Mouse (Mus musculus): ENCODE measurements around the gene Sag. TPM values are rescaled to one million over a fixed set of nuclear protein-coding genes. Genes with fewer than 3 reads are reported as not detected.
"Not testable (repeated sequence)": the region's sequence is repeated elsewhere in the genome, so short reads cannot be mapped to it uniquely, and the experiment has no call there.

Sag gene
- polyA plus RNA-seq, 1 experiment from 2014 or later = 2.7 TPM

- not testable (repeated sequence) for H3K27ac ChIP-seq (ENCODE audit: low read depth, low read length); DNase-seq (ENCODE audit: low spot score); H3K4me3 ChIP-seq (ENCODE audit: low read depth, low read length); ATAC-seq (replicated peaks; ENCODE audit: low FRiP score); H3K36me3 ChIP-seq (ENCODE audit: control insufficient read depth, insufficient read depth, low read length); H3K9me3 ChIP-seq (ENCODE audit: control insufficient read depth, low read length); H3K27me3 ChIP-seq (ENCODE audit: control insufficient read depth, insufficient read depth, low read length); H3K9ac ChIP-seq (ENCODE audit: low read length); H3K4me1 ChIP-seq (replicated peaks; ENCODE audit: control insufficient read depth, insufficient read depth, low read length); H3K4me2 ChIP-seq (ENCODE audit: low read depth, low read length, severe bottlenecking)
- WGBS = 81% methylated on average over 1 of the region's 1 CpGs
Observed at GRCm38 (mm10) chr1:87827476-87827875, 24.0 kb downstream of the Sag start.

DNA sequence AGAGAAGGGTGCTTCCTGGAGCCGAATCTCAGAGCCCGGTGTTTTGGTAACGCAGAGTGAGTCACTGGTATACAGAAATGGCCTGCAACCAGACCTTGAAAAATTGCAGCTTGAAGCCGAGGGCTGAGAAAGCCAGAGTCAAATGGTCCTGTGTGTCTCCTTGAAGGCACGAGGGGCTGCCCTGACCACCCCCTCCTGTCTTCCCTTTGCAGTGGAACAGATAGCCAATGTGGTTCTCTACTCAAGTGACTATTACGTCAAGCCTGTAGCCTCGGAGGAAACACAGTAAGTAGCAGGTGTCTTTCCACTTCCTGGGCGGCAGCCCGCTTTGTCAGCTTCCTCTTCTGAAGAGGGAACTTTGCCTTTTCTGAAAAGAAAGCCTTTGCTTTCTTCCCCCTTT lies 24.7 kb downstream of the Sag start:
- DNase-seq (ENCODE audit: low spot score) = no peak
- no peak overlapping the region for H3K27ac ChIP-seq (ENCODE audit: low read depth, low read length)
- no peaks in the 10 kb centered on the region for H3K27me3 ChIP-seq (ENCODE audit: control insufficient read depth, insufficient read depth, low read length)
- no peaks in the 10 kb centered on the region for H3K36me3 ChIP-seq (ENCODE audit: control insufficient read depth, insufficient read depth, low read length)
- WGBS = 79% methylated on average over 9 of the region's 9 CpGs
- H3K9ac ChIP-seq (ENCODE audit: low read length) = no peak overlapping the region
- no peak overlapping the region for H3K4me2 ChIP-seq (ENCODE audit: low read depth, low read length, severe bottlenecking)
- no peak for ATAC-seq (replicated peaks; ENCODE audit: low FRiP score)
- no peaks in the 10 kb centered on the region for H3K4me1 ChIP-seq (replicated peaks; ENCODE audit: control insufficient read depth, insufficient read depth, low read length)
- H3K4me3 ChIP-seq (ENCODE audit: low read depth, low read length) = no peak overlapping the region
- H3K9me3 ChIP-seq (ENCODE audit: control insufficient read depth, low read length) = no peaks in the 10 kb centered on the region

DNA sequence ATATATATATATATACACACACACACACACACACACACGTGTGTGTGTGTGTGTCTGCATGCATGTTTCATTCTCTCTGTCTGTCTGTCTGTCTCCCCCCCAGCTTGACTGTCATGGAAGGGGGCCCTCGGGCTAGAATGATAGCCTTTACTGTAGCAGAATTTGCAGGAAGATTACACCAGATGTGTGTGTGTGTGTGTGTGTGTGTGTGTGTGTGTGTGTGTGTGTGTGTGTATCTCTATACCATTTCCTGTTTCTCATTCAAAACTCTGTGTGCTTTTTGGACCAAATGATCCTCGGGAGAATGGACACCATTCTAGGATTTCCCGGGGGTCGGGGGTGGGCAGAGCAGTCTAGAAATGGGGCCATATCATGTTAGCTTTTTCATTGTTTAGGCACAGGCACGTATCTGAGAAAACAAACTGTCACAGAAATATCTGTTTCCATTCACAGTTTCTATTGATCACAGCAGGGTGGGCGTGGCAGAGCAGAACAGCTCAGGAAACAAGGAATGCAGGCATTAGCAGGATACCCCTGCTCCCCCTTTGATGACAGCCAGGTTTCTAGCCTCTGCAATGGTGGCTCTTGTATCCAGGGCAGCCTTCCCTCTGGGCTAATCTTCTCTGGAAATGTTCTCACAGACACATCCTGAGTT lies 25.6 kb downstream of the Sag start:
- WGBS = 56% methylated on average over 7 of the region's 7 CpGs
- no peaks in the 10 kb centered on the region for H3K27me3 ChIP-seq (ENCODE audit: control insufficient read depth, insufficient read depth, low read length)
- H3K4me2 ChIP-seq (ENCODE audit: low read depth, low read length, severe bottlenecking) = no peak overlapping the region
- no peak for ATAC-seq (replicated peaks; ENCODE audit: low FRiP score)
- no peaks in the 10 kb centered on the region for H3K36me3 ChIP-seq (ENCODE audit: control insufficient read depth, insufficient read depth, low read length)
- H3K4me3 ChIP-seq (ENCODE audit: low read depth, low read length) = no peak overlapping the region
- no peaks in the 10 kb centered on the region for H3K9me3 ChIP-seq (ENCODE audit: control insufficient read depth, low read length)
- no peak for DNase-seq (ENCODE audit: low spot score)
- no peak overlapping the region for H3K9ac ChIP-seq (ENCODE audit: low read length)
- H3K4me1 ChIP-seq (replicated peaks; ENCODE audit: control insufficient read depth, insufficient read depth, low read length) = no peaks in the 10 kb centered on the region
- H3K27ac ChIP-seq (ENCODE audit: low read depth, low read length) = no peak overlapping the region

DNA sequence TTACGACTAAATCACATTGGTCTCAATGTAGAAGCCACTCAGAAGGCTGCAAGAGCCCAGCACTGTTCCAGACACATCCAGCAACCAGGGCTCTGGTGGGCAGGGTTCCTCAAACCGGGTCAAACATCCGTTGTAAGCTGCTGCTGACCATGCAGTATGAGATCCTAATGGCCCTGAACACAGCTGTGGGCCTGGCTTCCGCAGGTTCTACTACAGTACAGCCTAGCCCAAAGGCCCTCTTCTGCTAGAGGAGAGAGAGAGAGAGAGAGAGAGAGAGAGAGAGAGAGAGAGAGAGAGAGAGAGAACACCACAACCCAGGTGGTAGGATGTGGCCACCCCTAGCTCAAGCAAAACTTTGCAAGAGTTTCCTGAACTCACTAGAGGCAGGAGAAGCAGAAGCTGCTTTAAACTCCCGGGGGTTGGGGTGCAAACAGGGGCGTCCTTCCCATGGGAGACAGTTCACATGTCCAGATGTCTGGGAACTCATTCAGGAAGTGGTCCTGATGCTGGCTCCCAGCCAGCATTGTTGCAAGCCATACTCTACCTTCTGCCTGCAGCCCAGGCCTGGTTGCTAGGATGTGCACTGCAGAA lies 26.2 kb downstream of the Sag start:
- Histone ChIP-seq H3K9me3 (ENCODE audit: control insufficient read depth, low read length) (no peaks in the 10 kb centered on the region), H3K36me3 (ENCODE audit: control insufficient read depth, insufficient read depth, low read length) (no peaks in the 10 kb centered on the region), H3K4me1 (replicated peaks; ENCODE audit: control insufficient read depth, insufficient read depth, low read length) (no peaks in the 10 kb centered on the region), H3K27ac (ENCODE audit: low read depth, low read length) (no peak overlapping the region), H3K9ac (ENCODE audit: low read length) (no peak overlapping the region), H3K27me3 (ENCODE audit: control insufficient read depth, insufficient read depth, low read length) (no peaks in the 10 kb centered on the region), H3K4me3 (ENCODE audit: low read depth, low read length) (no peak overlapping the region), H3K4me2 (ENCODE audit: low read depth, low read length, severe bottlenecking) (no peak overlapping the region)
- ATAC-seq (replicated peaks; ENCODE audit: low FRiP score) = no peak
- DNase-seq (ENCODE audit: low spot score) = no peak
- 74% methylated on average over 6 of the region's 6 CpGs for WGBS

GRCm38 (mm10) chr1:87836453-87836852 lies 33.0 kb downstream of the Sag start:
- Histone ChIP-seq H3K9me3 (ENCODE audit: control insufficient read depth, low read length) (no peaks in the 10 kb centered on the region), H3K4me3 (ENCODE audit: low read depth, low read length) (no peak overlapping the region), H3K27me3 (ENCODE audit: control insufficient read depth, insufficient read depth, low read length) (no peaks in the 10 kb centered on the region), H3K4me2 (ENCODE audit: low read depth, low read length, severe bottlenecking) (no peak overlapping the region), H3K4me1 (replicated peaks; ENCODE audit: control insufficient read depth, insufficient read depth, low read length) (no peaks in the 10 kb centered on the region), H3K27ac (ENCODE audit: low read depth, low read length) (no peak overlapping the region), H3K9ac (ENCODE audit: low read length) (no peak overlapping the region), H3K36me3 (ENCODE audit: control insufficient read depth, insufficient read depth, low read length) (no peaks in the 10 kb centered on the region)
- WGBS = 73% methylated on average over 1 of the region's 1 CpGs
- DNase-seq (ENCODE audit: low spot score) (no peak), ATAC-seq (replicated peaks; ENCODE audit: low FRiP score) (no peak)

GRCm38 (mm10) chr1:87837018-87837417 lies 33.5 kb downstream of the Sag start:
- DNase-seq (ENCODE audit: low spot score) (no peak), ATAC-seq (replicated peaks; ENCODE audit: low FRiP score) (no peak)
- Histone ChIP-seq H3K27me3 (ENCODE audit: control insufficient read depth, insufficient read depth, low read length) (no peaks in the 10 kb centered on the region), H3K4me3 (ENCODE audit: low read depth, low read length) (no peak overlapping the region), H3K9ac (ENCODE audit: low read length) (no peak overlapping the region), H3K4me2 (ENCODE audit: low read depth, low read length, severe bottlenecking) (no peak overlapping the region), H3K9me3 (ENCODE audit: control insufficient read depth, low read length) (no peaks in the 10 kb centered on the region), H3K4me1 (replicated peaks; ENCODE audit: control insufficient read depth, insufficient read depth, low read length) (no peaks in the 10 kb centered on the region), H3K36me3 (ENCODE audit: control insufficient read depth, insufficient read depth, low read length) (no peaks in the 10 kb centered on the region), H3K27ac (ENCODE audit: low read depth, low read length) (no peak overlapping the region)
- 45% methylated on average over 5 of the region's 5 CpGs for WGBS

GRCm38 (mm10) chr1:87840411-87841208 lies 37.1 kb downstream of the Sag start:
- 88% methylated on average over 11 of the region's 11 CpGs for WGBS
- DNase-seq (ENCODE audit: low spot score) = no peak
- Histone ChIP-seq H3K36me3 (ENCODE audit: control insufficient read depth, insufficient read depth, low read length) (no peaks in the 10 kb centered on the region), H3K4me2 (ENCODE audit: low read depth, low read length, severe bottlenecking) (no peak overlapping the region), H3K9me3 (ENCODE audit: control insufficient read depth, low read length) (no peaks in the 10 kb centered on the region), H3K27ac (ENCODE audit: low read depth, low read length) (no peak overlapping the region), H3K27me3 (ENCODE audit: control insufficient read depth, insufficient read depth, low read length) (no peaks in the 10 kb centered on the region), H3K9ac (ENCODE audit: low read length) (no peak overlapping the region), H3K4me1 (replicated peaks; ENCODE audit: control insufficient read depth, insufficient read depth, low read length) (no peaks in the 10 kb centered on the region), H3K4me3 (ENCODE audit: low read depth, low read length) (no peak overlapping the region)
- ATAC-seq (replicated peaks; ENCODE audit: low FRiP score) = no peak

- H3K27ac ChIP-seq (ENCODE audit: low read depth, low read length) = no peak overlapping the region
- no peaks in the 10 kb centered on the region for H3K9me3 ChIP-seq (ENCODE audit: control insufficient read depth, low read length)
- 54% methylated on average over 2 of the region's 2 CpGs for WGBS
- ATAC-seq (replicated peaks; ENCODE audit: low FRiP score) (no peak), DNase-seq (ENCODE audit: low spot score) (no peak)
- no peaks in the 10 kb centered on the region for H3K36me3 ChIP-seq (ENCODE audit: control insufficient read depth, insufficient read depth, low read length)
- no peaks in the 10 kb centered on the region for H3K4me1 ChIP-seq (replicated peaks; ENCODE audit: control insufficient read depth, insufficient read depth, low read length)
- no peak overlapping the region for H3K4me3 ChIP-seq (ENCODE audit: low read depth, low read length)
- H3K9ac ChIP-seq (ENCODE audit: low read length) = no peak overlapping the region
- H3K27me3 ChIP-seq (ENCODE audit: control insufficient read depth, insufficient read depth, low read length) = no peaks in the 10 kb centered on the region
- H3K4me2 ChIP-seq (ENCODE audit: low read depth, low read length, severe bottlenecking) = no peak overlapping the region
Observed at GRCm38 (mm10) chr1:87846801-87847474, 43.5 kb downstream of the Sag start.
